Mouse (Mus musculus) heart, embryonic 14.5 days (tissue): Measurements from ENCODE around the gene Tfap2e. TPM values are rescaled to one million over a fixed set of nuclear protein-coding genes. Genes with fewer than 3 reads are reported as not detected.
A peak's percentile ranks its signal among the peaks of the same experiment; 100 is the strongest.

Source experiments
- ATAC-seq: fragments of 200-750 bp; cut with Nextera tagmentation; 2 replicates; pipeline ENCODE4 v1.8.0; 2017; ENCODE audit warnings: low read depth, moderate TSS enrichment; ENCODE audit not compliant: insufficient number of reproducible peaks, insufficient read depth, low FRiP score
- H3K27ac ChIP-seq, 2 experiments: fragments of 200-500 bp in 1 of 2; fragments of 300-500 bp in 1 of 2; sonication (generic) in 1 of 2; replicated peaks in 1 of 2; 2 replicates each; pipeline ENCODE4 v1.5.1; 2012 to 2014; ENCODE audit warnings: low read depth in 2 of 2, low read length in 2 of 2, control low read depth in 1 of 2, mild to moderate bottlenecking in 1 of 2, mixed read lengths in 1 of 2; ENCODE audit not compliant: control insufficient read depth in 1 of 2, insufficient read depth in 1 of 2
- H3K27me3 ChIP-seq: fragments of 300-500 bp; sonication (generic); 2 replicates; pipeline ENCODE4 v1.6.1; 2014; ENCODE audit warnings: mild to moderate bottlenecking, low read length, control low read depth; ENCODE audit not compliant: control insufficient read depth, insufficient read depth
- H3K36me3 ChIP-seq: fragments of 300-500 bp; sonication (generic); 2 replicates; pipeline ENCODE4 v1.6.1; 2014; ENCODE audit warnings: mild to moderate bottlenecking, control low read depth, low read length, mixed read lengths; ENCODE audit not compliant: control insufficient read depth, insufficient read depth
- H3K4me1 ChIP-seq, 2 experiments: fragments of 200-500 bp in 1 of 2; fragments of 300-500 bp in 1 of 2; sonication (generic) in 1 of 2; 2 replicates each; pipeline ENCODE4 v1.6.1; 2012 to 2014; ENCODE audit warnings: low read length in 2 of 2, control low read depth in 1 of 2, mixed read lengths in 1 of 2; ENCODE audit not compliant: control insufficient read depth in 2 of 2, insufficient read depth in 2 of 2
- H3K4me2 ChIP-seq: fragments of 300-500 bp; sonication (generic); 2 replicates; pipeline ENCODE4 v1.6.1; 2014; ENCODE audit warnings: mild to moderate bottlenecking, low read length
- H3K4me3 ChIP-seq, 2 experiments: fragments of 200-500 bp in 1 of 2; fragments of 300-500 bp in 1 of 2; sonication (generic) in 1 of 2; 2 replicates each; pipeline ENCODE4 v1.5.1; 2012 to 2014; ENCODE audit warnings: low read length in 2 of 2, mild to moderate bottlenecking in 2 of 2, control low read depth in 1 of 2, low read depth in 1 of 2, moderate library complexity in 1 of 2; ENCODE audit not compliant: control insufficient read depth in 1 of 2, insufficient read depth in 1 of 2
- H3K9ac ChIP-seq: fragments of 300-500 bp; sonication (generic); 2 replicates; pipeline ENCODE4 v1.6.1; 2014; ENCODE audit warnings: mild to moderate bottlenecking, low read length
- H3K9me3 ChIP-seq: fragments of 300-500 bp; sonication (generic); 2 replicates; pipeline ENCODE4 v1.6.1; 2016; ENCODE audit warnings: low read length, control low read depth; ENCODE audit not compliant: control insufficient read depth
- WGBS: fragments of 180-500 bp; shearing (Covaris S2); extraction: QIAGEN DNeasy Blood & Tissue Kit; methylation state at CpG from one replicate; pipeline ENCODE4 v1.1.7; 2014; 5-methylcytosine and 5-hydroxymethylcytosine counted together
- polyA plus RNA-seq: library from polyadenylated mRNA; unstranded; fragments of >200 nt; fragmentation: Nextera tagmentation; extraction: Ambion mirVana; gene quantifications from 2 replicates; pipeline ENCODE4 v1.2.1, GENCODE M21; 2014

Gene Tfap2e
- polyA plus RNA-seq, 1 experiment from 2014 or later = not detected

DNA sequence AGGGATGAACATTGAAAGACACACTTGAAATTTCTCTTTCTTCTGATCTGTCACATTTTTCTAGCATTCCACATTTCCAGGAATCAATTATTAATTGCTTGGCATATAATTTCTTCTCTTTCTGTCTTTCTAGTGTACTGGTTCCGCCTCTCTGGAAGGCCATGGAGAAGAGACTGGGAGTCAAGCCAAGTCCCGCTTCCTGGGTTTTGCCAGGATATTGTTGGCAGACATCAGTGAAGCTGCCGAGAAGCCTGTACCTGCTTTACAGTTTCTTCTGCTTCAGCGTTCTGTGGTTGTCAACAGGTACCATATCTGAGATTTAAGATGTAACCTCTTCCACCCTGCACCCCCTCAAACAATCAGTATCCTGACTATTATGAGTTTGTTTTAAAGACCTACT lies 20.7 kb upstream of the Tfap2e start:
- no peak overlapping the region for H3K9ac ChIP-seq
- H3K4me3 ChIP-seq = no peak overlapping the region
- peaks cover 6 to 15% of the 10 kb centered on the region in 2 experiments; a peak in 3 of 4 replicates for H3K4me1 ChIP-seq
- H3K36me3 ChIP-seq = peaks cover 29% of the 10 kb centered on the region
- H3K27ac ChIP-seq = no peak overlapping the region; a peak in 1 of 4 replicates
- WGBS = 48% methylated on average over 4 of the region's 4 CpGs
- H3K4me2 ChIP-seq = no peak overlapping the region
- no peaks in the 10 kb centered on the region for H3K27me3 ChIP-seq
- no peaks in the 10 kb centered on the region for H3K9me3 ChIP-seq
- ATAC-seq = no peak

DNA sequence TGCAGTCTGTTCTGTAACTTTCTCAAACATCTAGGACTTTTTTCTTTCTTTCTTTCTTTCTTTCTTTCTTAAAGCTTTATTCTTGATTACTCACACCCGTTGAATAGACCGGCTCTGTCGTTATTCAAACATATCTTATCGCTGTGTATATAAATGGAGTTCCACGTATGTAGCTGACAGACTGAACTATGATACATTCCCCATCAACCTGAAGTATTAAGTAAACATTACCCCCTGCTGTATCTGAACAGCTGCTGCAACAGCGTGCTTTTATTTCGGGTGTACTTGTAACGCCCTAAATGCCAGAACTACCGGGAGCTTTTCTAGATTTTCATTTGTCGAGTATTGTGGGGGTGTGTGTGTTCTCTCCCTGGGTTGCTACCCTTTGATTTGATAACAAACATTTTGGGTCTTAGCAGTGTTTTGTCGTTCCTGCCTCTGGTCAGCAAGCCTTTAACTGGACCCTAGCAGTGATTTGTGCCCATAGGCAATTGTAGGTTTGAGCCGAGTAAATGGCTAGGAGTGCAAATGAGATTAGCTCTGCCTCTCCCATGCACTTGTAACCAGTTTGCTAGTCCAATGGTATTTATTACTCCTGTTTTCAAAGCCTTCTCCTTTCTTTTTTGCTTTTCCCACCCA lies 18.8 kb upstream of the Tfap2e start:
- WGBS = 41% methylated on average over 12 of the region's 12 CpGs
- H3K27me3 ChIP-seq = no peaks in the 10 kb centered on the region
- peaks cover 23% of the 10 kb centered on the region for H3K36me3 ChIP-seq
- peaks cover 10 to 19% of the 10 kb centered on the region in 2 experiments; a peak in 3 of 4 replicates for H3K4me1 ChIP-seq
- no peaks in the 10 kb centered on the region for H3K9me3 ChIP-seq
- no peak overlapping the region for H3K27ac ChIP-seq
- 0 out of 2 replicates have a peak overlapping the region, but pooled peaks have one; percentile 84 for H3K9ac ChIP-seq
- peak overlapping the region; percentile 96 for H3K4me2 ChIP-seq
- peak overlapping the region in 1 of 2 experiments; percentile 88; a peak in 1 of 4 replicates for H3K4me3 ChIP-seq
- ATAC-seq = no peak

DNA sequence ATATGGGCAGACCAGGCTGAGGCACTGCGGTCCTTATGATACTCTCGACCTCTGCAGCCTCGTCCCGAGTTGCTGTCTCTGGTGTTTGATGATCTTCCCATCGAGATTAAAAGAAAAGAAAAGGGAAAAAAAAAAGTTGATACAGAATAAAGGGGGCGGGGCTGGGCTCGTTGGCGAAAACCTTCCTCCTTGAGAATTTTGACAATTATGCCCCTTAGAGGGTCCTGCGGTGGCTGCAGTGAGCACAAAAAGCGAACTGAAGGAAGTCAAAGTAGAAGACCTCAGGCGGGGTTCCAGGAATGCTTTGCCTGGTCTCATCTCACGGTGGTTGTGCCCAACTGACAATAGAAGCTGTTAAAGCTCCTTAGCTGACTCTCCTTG lies 18.2 kb upstream of the Tfap2e start:
- peak overlapping the region; percentile 80 to 88 for H3K4me3 ChIP-seq
- H3K36me3 ChIP-seq = peaks cover 24% of the 10 kb centered on the region
- peak overlapping the region; percentile 84 for H3K9ac ChIP-seq
- H3K4me2 ChIP-seq = peak overlapping the region; percentile 96
- peaks cover 10 to 21% of the 10 kb centered on the region in 2 experiments; a peak in 3 of 4 replicates for H3K4me1 ChIP-seq
- no peak overlapping the region for H3K27ac ChIP-seq
- no peaks in the 10 kb centered on the region for H3K9me3 ChIP-seq
- no peaks in the 10 kb centered on the region for H3K27me3 ChIP-seq
- no peak for ATAC-seq
- 1% methylated on average over 12 of the region's 12 CpGs for WGBS

- Histone ChIP-seq H3K4me3 (peak within 1 kb of the TSS; percentile 80 to 88), H3K27ac (peak within 1 kb of the TSS; percentile 89 to 92), H3K27me3 (no peaks in the 10 kb centered on the region), H3K4me1 (peaks cover 10 to 21% of the 10 kb centered on the region in 2 experiments; a peak in 3 of 4 replicates), H3K9me3 (no peaks in the 10 kb centered on the region), H3K9ac (peak within 1 kb of the TSS; percentile 84), H3K4me2 (peak within 1 kb of the TSS; percentile 96), H3K36me3 (peaks cover 30% of the 10 kb centered on the region)
- under 1% methylated on average over 70 of the region's 71 CpGs for WGBS
- ATAC-seq = peak; percentile 99
Observed at GRCm38 (mm10) chr4:126753268-126754230, 17.5 kb upstream of the Tfap2e start, which contains the start of the genes Ncdn and AU040320. TSS of gene Ncdn (minus strand) at chr4:126753438. TSS of gene AU040320 (plus strand) at chr4:126753544.

- Histone ChIP-seq H3K36me3 (peaks cover 28% of the 10 kb centered on the region), H3K27me3 (no peaks in the 10 kb centered on the region), H3K9ac (peak overlapping the region; percentile 84), H3K4me3 (peak overlapping the region; percentile 80 to 88), H3K9me3 (no peaks in the 10 kb centered on the region), H3K4me1 (peaks cover 10 to 21% of the 10 kb centered on the region in 2 experiments; a peak in 3 of 4 replicates), H3K4me2 (peak overlapping the region; percentile 96), H3K27ac (peak overlapping the region; percentile 39 to 92)
- WGBS = under 1% methylated on average over 23 of the region's 23 CpGs
- ATAC-seq = no peak
Observed at GRCm38 (mm10) chr4:126752608-126753141, 16.6 kb upstream of the Tfap2e start.

GRCm38 (mm10) chr4:126752024-126752607 lies 16.1 kb upstream of the Tfap2e start:
- Histone ChIP-seq H3K36me3 (peaks cover 28% of the 10 kb centered on the region), H3K4me3 (peak overlapping the region; percentile 80 to 88), H3K9me3 (no peaks in the 10 kb centered on the region), H3K27me3 (no peaks in the 10 kb centered on the region), H3K9ac (peak overlapping the region; percentile 84), H3K27ac (peak overlapping the region; percentile 39 to 92), H3K4me2 (peak overlapping the region; percentile 96), H3K4me1 (peaks cover 10 to 21% of the 10 kb centered on the region in 2 experiments; a peak in 3 of 4 replicates)
- WGBS = 7% methylated on average over 13 of the region's 13 CpGs
- no peak for ATAC-seq
